In the genomic region with DNA sequence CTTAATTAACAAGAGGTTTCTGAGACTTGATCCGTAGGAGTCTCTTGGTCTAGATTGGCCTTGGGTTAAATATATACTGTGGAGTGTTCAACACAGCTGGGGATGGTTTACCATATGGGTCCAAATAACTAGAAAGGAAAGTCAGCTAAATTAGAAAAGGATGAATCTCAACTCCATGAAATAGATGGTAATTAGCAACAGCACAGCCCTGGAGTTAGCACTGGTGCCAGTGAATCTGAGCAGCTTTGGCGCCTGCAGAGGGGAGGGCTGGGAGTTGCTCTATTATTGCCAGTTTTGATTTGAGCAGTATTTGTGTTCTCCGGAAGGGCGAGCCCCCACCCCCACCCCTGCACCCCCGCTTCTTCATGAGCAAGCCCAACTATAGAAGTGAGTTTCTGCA, we compare ENCODE assay signal across 12 mouse cellular contexts. TPM values are rescaled to one million over a fixed set of nuclear protein-coding genes. Genes with fewer than 3 reads are reported as not detected.
DNase-seq lines count a peak whose midpoint lies in the region; ATAC-seq and TF ChIP-seq lines count a peak whose summit lies in the region.
"Had no signal": no experiment of that assay in that cellular context is flagged by ENCODE, and none has a peak within 500 bp of the region (broad histone marks: within the 10 kb centered on the region; RNA-seq: fewer than 3 reads in every experiment).

No protein-coding gene starts in this region.

- H3K4me1 ChIP-seq in heart, embryonic 14.5 days (ENCODE audit: control insufficient read depth in 2 of 2, insufficient read depth in 2 of 2, low read length in 2 of 2): peaks cover 45 to 74% of the 10 kb centered on the region in 2 experiments
- peaks cover 11% of the 10 kb centered on the region for H3K4me1 ChIP-seq in midbrain, embryonic 16.5 days (ENCODE audit: control insufficient read depth, insufficient read depth, low read length)
- peaks cover 13% of the 10 kb centered on the region for H3K4me1 ChIP-seq in midbrain, embryonic 14.5 days (ENCODE audit: control insufficient read depth, insufficient read depth, low read length)
- peaks cover 28% of the 10 kb centered on the region for H3K4me1 ChIP-seq in intestine, postnatal 0 days (replicated peaks; ENCODE audit: control insufficient read depth, insufficient read depth, low read length)
- H3K4me1 ChIP-seq in stomach, postnatal 0 days (replicated peaks; ENCODE audit: control insufficient read depth, insufficient read depth): peaks cover 15% of the 10 kb centered on the region

- no peak for TF ChIP-seq EP300 in stomach, postnatal 0 days (optimal IDR thresholded peaks at IDR 0.05)

- no peak overlapping the region for H3K4me3 ChIP-seq in heart, embryonic 14.5 days (ENCODE audit: control insufficient read depth in 1 of 2, insufficient read depth in 1 of 2, low read depth in 1 of 2, low read length in 2 of 2)
- no peak overlapping the region for H3K4me3 ChIP-seq in midbrain, embryonic 16.5 days (ENCODE audit: low read depth, low read length)
- no peak overlapping the region for H3K4me3 ChIP-seq in midbrain, embryonic 14.5 days (replicated peaks; ENCODE audit: low read depth, low read length)
- H3K4me3 ChIP-seq in intestine, postnatal 0 days (ENCODE audit: low read depth, low read length): no peak overlapping the region
- no peak overlapping the region for H3K4me3 ChIP-seq in stomach, postnatal 0 days (ENCODE audit: low read depth, low read length)

- TF ChIP-seq CTCF in intestine, postnatal 0 days (IDR thresholded peaks at IDR 0.05; ENCODE audit: low read depth): no peak
- TF ChIP-seq CTCF in stomach, postnatal 0 days (IDR thresholded peaks at IDR 0.05; ENCODE audit: low read depth): no peak

- H3K27ac ChIP-seq in heart, embryonic 14.5 days (replicated peaks in 1 of 2; ENCODE audit: control insufficient read depth in 1 of 2, insufficient read depth in 1 of 2, low read depth in 2 of 2, low read length in 2 of 2): peak overlapping the region; percentile 93
- no peak overlapping the region for H3K27ac ChIP-seq in midbrain, embryonic 16.5 days (ENCODE audit: low read length)
- H3K27ac ChIP-seq in midbrain, embryonic 14.5 days (replicated peaks; ENCODE audit: low read depth, low read length): no peak overlapping the region
- H3K27ac ChIP-seq in intestine, postnatal 0 days (ENCODE audit: low read depth, low read length): no peak overlapping the region
- peak overlapping the region; percentile 77 for H3K27ac ChIP-seq in stomach, postnatal 0 days (replicated peaks)
- H3K27ac ChIP-seq: hindbrain, embryonic 14.5 days had no signal

- H3K36me3 ChIP-seq in heart, embryonic 14.5 days (ENCODE audit: control insufficient read depth, insufficient read depth, low read length): peaks cover 75% of the 10 kb centered on the region
- H3K36me3 ChIP-seq in midbrain, embryonic 16.5 days (ENCODE audit: control insufficient read depth, insufficient read depth, low read length): no peaks in the 10 kb centered on the region
- no peaks in the 10 kb centered on the region for H3K36me3 ChIP-seq in midbrain, embryonic 14.5 days (ENCODE audit: control insufficient read depth, insufficient read depth, low read length)
- H3K36me3 ChIP-seq in intestine, postnatal 0 days (ENCODE audit: control insufficient read depth, insufficient read depth): peaks cover 31% of the 10 kb centered on the region
- peaks cover 11% of the 10 kb centered on the region for H3K36me3 ChIP-seq in stomach, postnatal 0 days (ENCODE audit: control insufficient read depth, insufficient read depth, low read length)

- H3K4me2 ChIP-seq in heart, embryonic 14.5 days (ENCODE audit: low read length): peak overlapping the region; percentile 46
- H3K4me2 ChIP-seq in midbrain, embryonic 16.5 days (ENCODE audit: low read length): no peak overlapping the region
- H3K4me2 ChIP-seq in midbrain, embryonic 14.5 days (ENCODE audit: low read length): no peak overlapping the region
- H3K4me2 ChIP-seq in intestine, postnatal 0 days (replicated peaks; ENCODE audit: low read depth): 0 out of 2 replicates have a peak overlapping the region, but pooled peaks have one; percentile 27
- peak overlapping the region; percentile 25 for H3K4me2 ChIP-seq in stomach, postnatal 0 days (replicated peaks; ENCODE audit: low read depth)
- H3K4me2 ChIP-seq: hindbrain, embryonic 14.5 days had no signal

- ATAC-seq in heart, embryonic 14.5 days (ENCODE audit: insufficient number of reproducible peaks, insufficient read depth, low FRiP score, low read depth): no peak
- ATAC-seq in midbrain, embryonic 16.5 days: 0 out of 2 replicates have a peak, but pooled peaks have one; percentile 14
- no peak for ATAC-seq in midbrain, embryonic 14.5 days (ENCODE audit: low FRiP score, low TSS enrichment)
- no peak for ATAC-seq in intestine, postnatal 0 days
- ATAC-seq in stomach, postnatal 0 days (ENCODE audit: low FRiP score, low TSS enrichment): no peak
- ATAC-seq: Patski had no signal

- no peaks in the 10 kb centered on the region for H3K9me3 ChIP-seq in heart, embryonic 14.5 days (ENCODE audit: control insufficient read depth, low read length)
- H3K9me3 ChIP-seq in midbrain, embryonic 16.5 days (replicated peaks; ENCODE audit: control insufficient read depth, low read length, poor library complexity, severe bottlenecking): no peaks in the 10 kb centered on the region
- H3K9me3 ChIP-seq in midbrain, embryonic 14.5 days (ENCODE audit: control insufficient read depth, low read length): no peaks in the 10 kb centered on the region
- no peaks in the 10 kb centered on the region for H3K9me3 ChIP-seq in intestine, postnatal 0 days (ENCODE audit: control insufficient read depth)
- no peaks in the 10 kb centered on the region for H3K9me3 ChIP-seq in stomach, postnatal 0 days (ENCODE audit: control insufficient read depth, low read length)

- WGBS in heart, embryonic 14.5 days: 41% methylated on average over 5 of the region's 5 CpGs
- WGBS in midbrain, embryonic 16.5 days: 64% methylated on average over 5 of the region's 5 CpGs
- WGBS in midbrain, embryonic 14.5 days: 73% methylated on average over 5 of the region's 5 CpGs
- 52% methylated on average over 5 of the region's 5 CpGs for WGBS in intestine, postnatal 0 days
- WGBS in stomach, postnatal 0 days: 35% methylated on average over 5 of the region's 5 CpGs

- H3K27me3 ChIP-seq in heart, embryonic 14.5 days (ENCODE audit: control insufficient read depth, insufficient read depth, low read length): no peaks in the 10 kb centered on the region
- no peaks in the 10 kb centered on the region for H3K27me3 ChIP-seq in midbrain, embryonic 16.5 days (ENCODE audit: control insufficient read depth, insufficient read depth, low read depth, low read length)
- H3K27me3 ChIP-seq in midbrain, embryonic 14.5 days (ENCODE audit: control insufficient read depth, insufficient read depth, low read length): no peaks in the 10 kb centered on the region
- no peaks in the 10 kb centered on the region for H3K27me3 ChIP-seq in intestine, postnatal 0 days (replicated peaks; ENCODE audit: control insufficient read depth, insufficient read depth, low read length)
- no peaks in the 10 kb centered on the region for H3K27me3 ChIP-seq in stomach, postnatal 0 days (ENCODE audit: control insufficient read depth, insufficient read depth, low read length)
- H3K27me3 ChIP-seq: Patski had no signal

- intact Hi-C loops in heart, postnatal 14 days (cut with DNase I): no loop called here

- no peak for DNase-seq in heart, postnatal 14 days
- no peak for DNase-seq in midbrain, embryonic 14.5 days
- DNase-seq in stomach, postnatal 0 days (ENCODE audit: low spot score): no peak
- no peak for DNase-seq in spleen, postnatal 36 days (ENCODE audit: low spot score in 2 of 2)
- DNase-seq in cerebellum, adult 18-20 months: no peak
- DNase-seq: adrenal gland, adult 2 months; gastrocnemius, adult 2 months had no signal

- peak overlapping the region; percentile 41; the same call in 1 of the 2 replicates for H3K9ac ChIP-seq in heart, embryonic 14.5 days (ENCODE audit: low read length)
- H3K9ac ChIP-seq in midbrain, embryonic 16.5 days (ENCODE audit: low read depth, low read length): no peak overlapping the region
- H3K9ac ChIP-seq in midbrain, embryonic 14.5 days (replicated peaks; ENCODE audit: low read length): no peak overlapping the region
- no peak overlapping the region for H3K9ac ChIP-seq in intestine, postnatal 0 days (ENCODE audit: low read depth, low read length)
- H3K9ac ChIP-seq in stomach, postnatal 0 days (ENCODE audit: low read length): no peak overlapping the region
- H3K9ac ChIP-seq: hindbrain, embryonic 14.5 days had no signal

RNA-seq across cellular contexts. Expression of a gene that starts 16.9 kb away (rescaled TPM):
- polyA plus RNA-seq in heart, embryonic 14.5 days (2014; fragmentation: Nextera tagmentation; extraction: Ambion mirVana): 532 and 550 TPM in 2 replicates
- total RNA-seq in heart, postnatal 14 days (2021): 100 to 1,000 TPM; 119 to 146 TPM
- 95.3 and 96.4 TPM in 2 replicates for polyA plus RNA-seq in midbrain, embryonic 16.5 days (2015; fragmentation: Nextera tagmentation; extraction: Ambion mirVana)
- polyA plus RNA-seq in midbrain, embryonic 14.5 days (2014; fragmentation: Nextera tagmentation; extraction: Ambion mirVana): 48.8 and 105 TPM in 2 replicates
- 571 and 641 TPM in 2 replicates for polyA plus RNA-seq in intestine, postnatal 0 days (2015; fragmentation: Nextera tagmentation; extraction: Ambion mirVana)
- polyA plus RNA-seq in stomach, postnatal 0 days (2015; fragmentation: Nextera tagmentation; extraction: Ambion mirVana): 634 and 654 TPM in 2 replicates

Comparison
In these comparisons a context has a peak if more than half of its experiments do, and no peak if none do; other contexts are left out.
1. H3K27ac ChIP-seq: peak in heart, embryonic 14.5 days (2 of 2) and stomach, postnatal 0 days (single experiment); none in midbrain, embryonic 16.5 days (single experiment), midbrain, embryonic 14.5 days (single experiment) and intestine, postnatal 0 days (single experiment).
2. H3K4me2 ChIP-seq: peak in heart, embryonic 14.5 days (single experiment), intestine, postnatal 0 days (single experiment) and stomach, postnatal 0 days (single experiment); none in midbrain, embryonic 16.5 days (single experiment) and midbrain, embryonic 14.5 days (single experiment).